Mouse (Mus musculus) spleen, adult 2 months (tissue): ENCODE data around the gene Eef2k.

ENCODE experiments used
- CTCF ChIP-seq: fragments of 200-500 bp; IDR thresholded peaks from 2 replicates; pipeline ENCODE4 v1.5.1; 2011; ENCODE audit warnings: mild to moderate bottlenecking, inconsistent platforms; ENCODE audit not compliant: insufficient read depth, insufficient read length, insufficient replicate concordance; ENCODE audit errors: extremely low read depth
- POLR2A ChIP-seq: fragments of 200-500 bp; IDR thresholded peaks from 2 replicates; pipeline ENCODE4 v1.6.1; 2011; ENCODE audit warnings: low read depth, low read length, inconsistent platforms

GRCm38 (mm10) chr7:120941214-120941613 lies 98.6 kb downstream of the Eef2k start:
- TF ChIP-seq POLR2A (no peak), CTCF (no peak)
